Mouse (Mus musculus): ENCODE data around the gene Rims4. TPM values are rescaled to one million over a fixed set of nuclear protein-coding genes. Genes with fewer than 3 reads are reported as not detected.

The Rims4 gene
- total and polyA plus RNA-seq, 3 experiments, result not detected

GRCm38 (mm10) chr2:163897988-163898535, 20.4 kb downstream of the Rims4 start:
- no peak for TF ChIP-seq UBTF (IDR thresholded peaks at IDR 0.05; ENCODE audit: borderline replicate concordance, insufficient read depth, low read depth, low read length)
- no peak for TF ChIP-seq USF1 (IDR thresholded peaks at IDR 0.05; ENCODE audit: low read depth, low read length)
- no peak for TF ChIP-seq KAT2A (conservative IDR thresholded peaks at IDR 0.05; ENCODE audit: low read depth, low read length)
- TF ChIP-seq MAZ (IDR thresholded peaks at IDR 0.05; ENCODE audit: low read depth, low read length), result no peak
- no peak for TF ChIP-seq MYC (IDR thresholded peaks at IDR 0.05; ENCODE audit: low read depth, low read length)
- no peak for TF ChIP-seq MAFK (IDR thresholded peaks at IDR 0.05; ENCODE audit: borderline replicate concordance, low read depth, low read length)
- TF ChIP-seq MYB (IDR thresholded peaks at IDR 0.05; ENCODE audit: low read depth, low read length), result no peak
- no peak for TF ChIP-seq JUND (IDR thresholded peaks at IDR 0.05; ENCODE audit: low read depth, low read length)
- TF ChIP-seq CHD2 (IDR thresholded peaks at IDR 0.05; ENCODE audit: low read length), result no peak
- no peak overlapping the region for H3K27ac ChIP-seq (ENCODE audit: control insufficient read depth, low read depth, low read length)

DNA sequence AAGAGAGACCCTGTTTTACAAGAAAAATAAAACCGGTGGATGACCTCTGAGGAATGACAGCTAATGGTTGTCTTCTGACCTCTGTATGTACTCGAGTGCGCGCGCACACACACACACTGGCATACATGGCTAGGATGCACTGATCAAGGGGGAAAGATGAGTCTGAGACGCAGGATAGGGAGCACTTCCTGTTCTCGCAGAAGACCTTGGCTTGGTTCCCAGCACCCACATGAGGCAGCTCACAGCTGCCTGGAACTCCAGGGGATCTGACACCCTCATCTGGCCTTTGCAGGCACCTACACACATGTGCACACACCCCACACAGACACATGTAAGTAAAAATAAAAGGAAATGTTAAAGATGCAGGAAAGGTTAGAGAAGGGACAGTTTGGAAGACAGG, 21.5 kb downstream of the Rims4 start:
- H3K27ac ChIP-seq (ENCODE audit: control insufficient read depth, low read depth, low read length), result no peak overlapping the region
- no peak overlapping the region for H3K4me3 ChIP-seq (ENCODE audit: control insufficient read depth in 1 of 2, insufficient read depth in 1 of 2, low read depth in 2 of 2, low read length in 2 of 2)
- peak; percentile 37 for DNase-seq (ENCODE audit: low read depth, low spot score)
- no peaks in the 10 kb centered on the region for H3K4me1 ChIP-seq (ENCODE audit: control insufficient read depth in 1 of 2, insufficient read depth in 2 of 2, low read length in 2 of 2)
- H3K79me2 ChIP-seq (ENCODE audit: control insufficient read depth, insufficient read depth, low read length, poor library complexity), result no peaks in the 10 kb centered on the region
- H3K27me3 ChIP-seq (ENCODE audit: control insufficient read depth in 1 of 2, insufficient read depth in 2 of 2, low read length in 2 of 2), result peaks cover 0 to 4% of the 10 kb centered on the region in 2 experiments; a peak in 2 of 4 replicates
- H3K9me3 ChIP-seq (replicated peaks; ENCODE audit: insufficient read depth, low read length), result no peaks in the 10 kb centered on the region
- H3K9ac ChIP-seq (ENCODE audit: control insufficient read depth, low read depth, low read length, poor library complexity, severe bottlenecking), result no peak overlapping the region
- TF ChIP-seq RAD21 (IDR thresholded peaks at IDR 0.05; ENCODE audit: low read depth, low read length), result no peak
- H3K36me3 ChIP-seq (ENCODE audit: control insufficient read depth in 1 of 2, insufficient read depth in 2 of 2, low read length in 2 of 2), result no peaks in the 10 kb centered on the region

More at GRCm38 (mm10) chr2:163897988-163898535, 20.4 kb downstream of the Rims4 start:
- Histone ChIP-seq H3K27me3 (ENCODE audit: control insufficient read depth in 1 of 2, insufficient read depth in 2 of 2, low read length in 2 of 2) (peaks cover 0 to 4% of the 10 kb centered on the region in 2 experiments; a peak in 2 of 4 replicates), H3K36me3 (ENCODE audit: control insufficient read depth in 1 of 2, insufficient read depth in 2 of 2, low read length in 2 of 2) (no peaks in the 10 kb centered on the region), H3K9ac (ENCODE audit: control insufficient read depth, low read depth, low read length, poor library complexity, severe bottlenecking) (no peak overlapping the region), H3K4me3 (ENCODE audit: control insufficient read depth in 1 of 2, insufficient read depth in 1 of 2, low read depth in 2 of 2, low read length in 2 of 2) (no peak overlapping the region), H3K4me1 (ENCODE audit: control insufficient read depth in 1 of 2, insufficient read depth in 2 of 2, low read length in 2 of 2) (no peaks in the 10 kb centered on the region), H3K79me2 (ENCODE audit: control insufficient read depth, insufficient read depth, low read length, poor library complexity) (no peaks in the 10 kb centered on the region), H3K9me3 (replicated peaks; ENCODE audit: insufficient read depth, low read length) (no peaks in the 10 kb centered on the region)
- no peak for DNase-seq (ENCODE audit: low read depth, low spot score)

GRCm38 (mm10) chr2:163895156-163895555, 23.3 kb downstream of the Rims4 start:
- no peaks in the 10 kb centered on the region for H3K36me3 ChIP-seq (ENCODE audit: control insufficient read depth in 1 of 2, insufficient read depth in 2 of 2, low read length in 2 of 2)
- H3K27me3 ChIP-seq (ENCODE audit: control insufficient read depth in 1 of 2, insufficient read depth in 2 of 2, low read length in 2 of 2), result peaks cover 0 to 3% of the 10 kb centered on the region in 2 experiments; a peak in 1 of 4 replicates
- no peaks in the 10 kb centered on the region for H3K4me1 ChIP-seq (ENCODE audit: control insufficient read depth in 1 of 2, insufficient read depth in 2 of 2, low read length in 2 of 2)
- no peak overlapping the region for H3K27ac ChIP-seq (ENCODE audit: control insufficient read depth, low read depth, low read length)
- no peaks in the 10 kb centered on the region for H3K9me3 ChIP-seq (replicated peaks; ENCODE audit: insufficient read depth, low read length)
- no peak for DNase-seq (ENCODE audit: low read depth, low spot score)
- no peak overlapping the region for H3K4me3 ChIP-seq (ENCODE audit: control insufficient read depth in 1 of 2, insufficient read depth in 1 of 2, low read depth in 2 of 2, low read length in 2 of 2)
- no peak for TF ChIP-seq TBP (IDR thresholded peaks at IDR 0.05; ENCODE audit: low read depth, low read length)
- no peak for TF ChIP-seq ZMIZ1 (IDR thresholded peaks at IDR 0.05; ENCODE audit: low read depth, low read length)
- no peak for TF ChIP-seq MAFK (IDR thresholded peaks at IDR 0.05; ENCODE audit: borderline replicate concordance, low read depth, low read length)
- TF ChIP-seq ELF1 (IDR thresholded peaks at IDR 0.05; ENCODE audit: low read depth, low read length), result no peak
- TF ChIP-seq SMC3 (IDR thresholded peaks at IDR 0.05; ENCODE audit: low read depth, low read length), result no peak
- no peak for TF ChIP-seq UBTF (IDR thresholded peaks at IDR 0.05; ENCODE audit: borderline replicate concordance, insufficient read depth, low read depth, low read length)
- TF ChIP-seq JUND (IDR thresholded peaks at IDR 0.05; ENCODE audit: low read depth, low read length), result no peak
- TF ChIP-seq GABPA (IDR thresholded peaks at IDR 0.05; ENCODE audit: low read depth, low read length), result no peak
- no peak overlapping the region for H3K9ac ChIP-seq (ENCODE audit: control insufficient read depth, low read depth, low read length, poor library complexity, severe bottlenecking)
- no peaks in the 10 kb centered on the region for H3K79me2 ChIP-seq (ENCODE audit: control insufficient read depth, insufficient read depth, low read length, poor library complexity)
